Mouse (Mus musculus) stomach, postnatal 0 days (tissue): ENCODE measurements around the gene Sh2d3c.

Experiments
- CTCF ChIP-seq: IDR thresholded peaks from 2 replicates; pipeline ENCODE4 v1.5.1; 2016; ENCODE audit warnings: antibody characterized with exemption, low read depth, mild to moderate bottlenecking, moderate library complexity
- EP300 ChIP-seq: optimal IDR thresholded peaks from 2 replicates; pipeline ENCODE3; 2016; ENCODE audit warnings: antibody characterized with exemption

DNA sequence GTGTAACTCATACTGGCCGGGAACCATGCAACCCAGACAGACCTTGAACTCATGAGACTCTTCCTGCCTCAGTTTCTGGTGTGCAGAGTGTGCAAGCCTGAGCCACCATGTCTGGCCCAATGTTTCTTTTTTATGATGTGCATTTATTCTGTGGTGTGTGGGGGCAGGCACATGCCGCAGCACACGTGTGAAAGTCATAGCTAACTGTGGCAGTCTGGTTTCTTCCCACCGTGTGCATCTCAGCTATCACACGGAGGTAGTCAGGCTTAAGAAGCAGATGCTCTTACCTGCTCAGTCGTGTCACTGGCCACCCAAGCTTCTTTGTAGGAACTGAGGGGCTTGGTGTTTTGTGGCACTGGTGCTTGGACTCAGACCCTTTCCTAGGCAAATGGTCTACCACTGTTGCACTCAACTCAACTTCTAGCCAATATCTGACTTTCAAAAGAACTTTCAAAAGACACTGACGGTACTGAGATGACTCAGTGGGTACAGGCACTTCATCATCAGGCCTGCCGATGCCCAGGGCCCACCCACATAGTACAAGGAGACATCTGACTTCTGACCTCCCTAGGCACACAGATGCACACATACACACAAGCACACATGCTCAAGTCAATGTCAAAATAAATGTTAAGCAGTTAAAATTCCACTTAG is 51.9 kb downstream of the Sh2d3c start:
- no peak for TF ChIP-seq CTCF
- TF ChIP-seq EP300: no peak
